Mouse (Mus musculus) lung, postnatal 4 days (tissue): ENCODE results near the gene Ssty1.
"Not testable (repeated sequence)": the region's sequence is repeated elsewhere in the genome, so short reads cannot be mapped to it uniquely, and the experiment has no call there.

ENCODE experiments used
- DNase-seq, 2 experiments: peaks; one replicate each; pipeline ENCODE4 v3.0.0; 2021

Gene Ssty1

GRCm38 (mm10) chrY:18088816-18089215 lies at the start of gene Ssty1:
Gene Ssty1, plus strand, starts transcription at chrY:18089116.
- DNase-seq = not testable (repeated sequence)

GRCm38 (mm10) chrY:18061712-18062111 lies 27.2 kb upstream of the Ssty1 start, which contains the start of gene Gm21764:
Gene Gm21764, minus strand, starts transcription at chrY:18061812.
- not testable (repeated sequence) for DNase-seq
